Mouse (Mus musculus): ENCODE results near the gene Olfr714. TPM values are rescaled to one million over a fixed set of nuclear protein-coding genes. Genes with fewer than 3 reads are reported as not detected.

Olfr714 gene
- polyA plus RNA-seq, 1 experiment from 2014 or later = not detected

Other genes with a start within 250 kb of the Olfr714 start
- gene Olfr702, start 237.1 kb upstream of the Olfr714 start, polyA plus RNA-seq (2014; fragmentation: Nextera tagmentation; extraction: Ambion mirVana) = not detected in 2 replicates
- gene Olfr703, start 227.6 kb upstream of the Olfr714 start, polyA plus RNA-seq (2014; fragmentation: Nextera tagmentation; extraction: Ambion mirVana) = not detected in 2 replicates
- not detected in 2 replicates for gene Olfr704, start 207.8 kb upstream of the Olfr714 start, polyA plus RNA-seq (2014; fragmentation: Nextera tagmentation; extraction: Ambion mirVana)
- not detected in 2 replicates for gene Olfr705, start 194.1 kb upstream of the Olfr714 start, polyA plus RNA-seq (2014; fragmentation: Nextera tagmentation; extraction: Ambion mirVana)
- gene Olfr706, start 182.8 kb upstream of the Olfr714 start, polyA plus RNA-seq (2014; fragmentation: Nextera tagmentation; extraction: Ambion mirVana) = not detected in 2 replicates
- gene Olfr707, start 169.7 kb upstream of the Olfr714 start, polyA plus RNA-seq (2014; fragmentation: Nextera tagmentation; extraction: Ambion mirVana) = not detected in 2 replicates
- not detected in 2 replicates for gene Olfr1532-ps1, start 163.0 kb upstream of the Olfr714 start, polyA plus RNA-seq (2014; fragmentation: Nextera tagmentation; extraction: Ambion mirVana)
- not detected in 2 replicates for gene Olfr709-ps1, start 138.8 kb upstream of the Olfr714 start, polyA plus RNA-seq (2014; fragmentation: Nextera tagmentation; extraction: Ambion mirVana)
- not detected in 2 replicates for gene Olfr710, start 122.7 kb upstream of the Olfr714 start, polyA plus RNA-seq (2014; fragmentation: Nextera tagmentation; extraction: Ambion mirVana)
- not detected in 2 replicates for gene Olfr6, start 107.0 kb upstream of the Olfr714 start, polyA plus RNA-seq (2014; fragmentation: Nextera tagmentation; extraction: Ambion mirVana)
- gene Olfr711, start 95.5 kb upstream of the Olfr714 start, polyA plus RNA-seq (2014; fragmentation: Nextera tagmentation; extraction: Ambion mirVana) = not detected in 2 replicates
- not detected in 2 replicates for gene Olfr2, start 64.9 kb upstream of the Olfr714 start, polyA plus RNA-seq (2014; fragmentation: Nextera tagmentation; extraction: Ambion mirVana)
- gene Olfr713, start 39.8 kb upstream of the Olfr714 start, polyA plus RNA-seq (2014; fragmentation: Nextera tagmentation; extraction: Ambion mirVana) = not detected in 2 replicates
- not detected in 2 replicates for gene Olfr17, start 22.2 kb downstream of the Olfr714 start, polyA plus RNA-seq (2014; fragmentation: Nextera tagmentation; extraction: Ambion mirVana)
- gene Olfr715b, start 39.4 kb downstream of the Olfr714 start, polyA plus RNA-seq (2014; fragmentation: Nextera tagmentation; extraction: Ambion mirVana) = not detected in 2 replicates
- gene Olfr715, start 60.1 kb downstream of the Olfr714 start, polyA plus RNA-seq (2014; fragmentation: Nextera tagmentation; extraction: Ambion mirVana) = not detected in 2 replicates
- gene Olfr716, start 67.3 kb downstream of the Olfr714 start, polyA plus RNA-seq (2014; fragmentation: Nextera tagmentation; extraction: Ambion mirVana) = not detected in 2 replicates
- gene Nlrp14, start 96.0 kb downstream of the Olfr714 start, polyA plus RNA-seq (2014; fragmentation: Nextera tagmentation; extraction: Ambion mirVana) = not detected in 2 replicates
- gene Rbmxl2, start 138.5 kb downstream of the Olfr714 start, polyA plus RNA-seq (2014; fragmentation: Nextera tagmentation; extraction: Ambion mirVana) = not detected in 2 replicates

Data from forebrain, embryonic 11.5 days (tissue).